Mouse (Mus musculus): ENCODE data around the gene Clic3.

The Clic3 gene

GRCm38 (mm10) chr2:25442682-25443081 lies 14.0 kb upstream of the Clic3 start:
- DNase-seq (ENCODE audit: low read depth, low spot score), result no peak

GRCm38 (mm10) chr2:25450853-25451647 lies 5.6 kb upstream of the Clic3 start:
- DNase-seq (ENCODE audit: low read depth, low spot score), result no peak

GRCm38 (mm10) chr2:25452951-25453350 lies 3.7 kb upstream of the Clic3 start:
- no peak for DNase-seq (ENCODE audit: low read depth, low spot score)

- DNase-seq (ENCODE audit: low read depth, low spot score), result no peak
Measured at GRCm38 (mm10) chr2:25457022-25457896, 621 bp downstream of the Clic3 start.

- DNase-seq (ENCODE audit: low read depth, low spot score), result no peak
Measured at GRCm38 (mm10) chr2:25458911-25459310, 2.3 kb downstream of the Clic3 start.

GRCm38 (mm10) chr2:25460135-25460534 lies 3.5 kb downstream of the Clic3 start:
- no peak for DNase-seq (ENCODE audit: low read depth, low spot score)

GRCm38 (mm10) chr2:25460551-25461309 lies 4.1 kb downstream of the Clic3 start, which contains the start of gene Paxx:
Gene Paxx (minus strand): TSS chr2:25461094.
- DNase-seq (ENCODE audit: low read depth, low spot score), result peak; percentile 99

GRCm38 (mm10) chr2:25461407-25461806 lies 4.8 kb downstream of the Clic3 start:
- no peak for DNase-seq (ENCODE audit: low read depth, low spot score)

- DNase-seq (ENCODE audit: low read depth, low spot score), result no peak
Measured at GRCm38 (mm10) chr2:25463630-25464029, 7.0 kb downstream of the Clic3 start.

GRCm38 (mm10) chr2:25465256-25465655 lies 8.6 kb downstream of the Clic3 start:
- no peak for DNase-seq (ENCODE audit: low read depth, low spot score)

GRCm38 (mm10) chr2:25465816-25466635 lies 9.4 kb downstream of the Clic3 start:
- no peak for DNase-seq (ENCODE audit: low read depth, low spot score)

- no peak for DNase-seq (ENCODE audit: low read depth, low spot score)
Measured at GRCm38 (mm10) chr2:25467606-25468303, 11.1 kb downstream of the Clic3 start.

GRCm38 (mm10) chr2:25468962-25469915 lies 12.6 kb downstream of the Clic3 start:
- DNase-seq (ENCODE audit: low read depth, low spot score), result no peak

GRCm38 (mm10) chr2:25469969-25470368 lies 13.3 kb downstream of the Clic3 start, which contains the start of gene Ptgds:
Gene Ptgds (minus strand): TSS chr2:25470046.
- DNase-seq (ENCODE audit: low read depth, low spot score), result no peak

GRCm38 (mm10) chr2:25472550-25472949 lies 15.9 kb downstream of the Clic3 start:
- DNase-seq (ENCODE audit: low read depth, low spot score), result no peak

GRCm38 (mm10) chr2:25477541-25477940 lies 20.9 kb downstream of the Clic3 start:
- DNase-seq (ENCODE audit: low read depth, low spot score), result no peak

- no peak for DNase-seq (ENCODE audit: low read depth, low spot score)
Measured at GRCm38 (mm10) chr2:25477967-25478675, 21.5 kb downstream of the Clic3 start.

GRCm38 (mm10) chr2:25479551-25480311 lies 23.1 kb downstream of the Clic3 start:
- DNase-seq (ENCODE audit: low read depth, low spot score), result no peak

Measured in R1 (cell line).